Mouse (Mus musculus): ENCODE measurements around the gene Kif11. TPM values are rescaled to one million over a fixed set of nuclear protein-coding genes. Genes with fewer than 3 reads are reported as not detected.

Kif11 gene
- polyA plus RNA-seq (2014; fragmentation: Illumina TruSeq; extraction: RNeasy Lipid Tissue Mini Kit (QIAGEN cat#74804); ENCODE audit: low read depth, low replicate concordance), result 1.3 TPM

DNA sequence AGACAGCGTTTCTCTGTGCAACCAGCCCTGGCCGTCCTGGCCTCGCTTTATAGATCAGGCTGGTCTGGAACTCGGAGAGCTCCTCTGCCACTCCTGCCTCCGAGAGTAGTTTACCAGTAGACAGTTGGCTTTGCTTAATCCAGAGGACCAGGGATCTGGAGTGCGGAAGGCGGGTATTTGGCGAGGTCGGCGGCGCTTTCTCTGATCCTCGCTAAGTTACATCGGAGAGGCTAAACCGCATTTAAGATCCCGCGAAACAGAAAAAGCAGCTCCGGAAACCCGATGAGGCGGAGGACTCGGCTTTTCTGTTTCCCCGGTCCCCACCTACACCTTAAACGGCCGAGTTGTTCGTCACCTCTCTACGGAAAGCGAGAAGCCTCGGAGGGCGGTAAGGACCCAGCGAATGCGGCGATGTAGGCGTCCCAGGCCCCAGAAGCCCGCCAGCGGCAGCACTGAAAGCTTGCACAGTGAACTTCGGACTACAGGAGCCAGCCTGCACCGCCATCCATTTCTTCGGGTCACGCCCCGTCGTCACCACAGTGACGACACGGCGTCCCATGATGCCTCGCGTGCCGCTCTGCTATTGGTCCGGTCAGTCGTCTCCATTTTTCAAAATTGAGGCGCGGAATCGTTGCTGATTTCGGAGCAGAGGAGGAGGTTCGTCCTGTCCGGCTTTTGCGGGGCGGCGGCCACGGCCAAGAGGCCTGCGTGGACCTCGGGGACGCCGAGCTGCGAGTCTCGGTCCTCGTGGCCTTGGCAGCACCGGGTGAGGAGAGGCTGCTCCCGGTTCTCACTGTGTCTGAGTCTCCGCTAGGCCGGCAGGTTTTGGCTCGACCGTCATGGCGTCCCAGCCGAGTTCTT lies at the start of gene Kif11:
Kif11 (plus strand) TSS at position 649 of the 861 bp plus-strand sequence.

DNA sequence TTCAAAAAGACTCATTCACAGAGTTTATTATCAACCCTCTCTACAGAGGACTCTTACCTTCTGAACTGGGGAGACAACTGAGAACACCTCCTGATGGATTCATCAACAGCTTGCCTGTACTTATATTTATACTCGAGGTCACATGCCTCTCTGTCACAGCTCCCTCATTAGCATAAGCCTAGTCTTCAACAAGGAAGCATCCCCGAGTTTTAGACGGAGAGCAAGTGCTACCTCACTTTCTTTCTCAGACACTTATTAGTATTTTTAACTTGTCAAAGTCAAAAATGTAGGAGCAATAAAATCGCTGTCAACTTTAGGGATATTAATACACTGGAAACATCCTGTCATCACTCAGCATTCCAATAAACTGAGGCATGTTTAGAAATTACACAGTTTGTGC lies 38.5 kb upstream of the Kif11 start, which contains the start of gene Ide:
Ide (minus strand) TSS at position 101 of the 400 bp plus-strand sequence.

DNA sequence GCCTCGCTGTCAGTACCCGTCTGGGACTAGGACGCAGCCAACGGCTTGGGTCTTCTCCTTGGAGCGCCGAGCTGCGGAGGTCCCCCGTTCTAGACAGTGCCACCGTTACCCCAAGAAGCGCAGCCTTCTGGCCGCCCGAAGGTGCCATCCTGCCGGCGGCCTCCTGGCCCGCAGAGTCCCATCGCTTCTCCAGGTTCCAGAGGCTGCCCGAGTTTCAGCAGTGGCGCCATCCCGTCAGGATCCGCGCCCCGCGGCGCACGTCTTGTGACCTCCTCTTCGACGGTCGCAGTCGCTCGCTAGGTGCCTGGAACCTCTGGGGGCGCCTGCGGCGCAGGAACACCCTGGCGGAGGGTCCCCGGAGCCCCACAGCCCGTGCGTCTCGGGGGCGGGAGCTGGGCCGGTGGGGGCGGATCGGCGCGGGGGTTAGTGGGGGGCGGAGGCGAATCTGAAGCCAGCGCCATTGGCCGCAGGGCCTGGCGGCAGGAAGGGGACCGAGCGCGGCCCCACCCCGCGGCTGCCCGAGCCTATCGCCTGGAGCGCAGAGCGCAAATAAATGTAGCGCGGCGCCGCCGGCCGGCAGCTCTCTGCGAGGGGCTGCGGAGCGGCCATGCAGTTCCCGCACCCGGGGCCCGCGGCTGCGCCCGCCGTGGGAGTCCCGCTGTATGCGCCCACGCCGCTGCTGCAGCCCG lies 58.2 kb downstream of the Kif11 start, which contains the start of gene Hhex:
Hhex (plus strand) TSS at position 548 of the 689 bp plus-strand sequence.

Other genes starting within 250 kb of the Kif11 start
- gene March5, start 168.9 kb upstream of the Kif11 start, polyA plus RNA-seq (2014; fragmentation: Illumina TruSeq; extraction: RNeasy Lipid Tissue Mini Kit (QIAGEN cat#74804); ENCODE audit: low read depth, low replicate concordance), result 189 TPM
- gene Cpeb3, start 167.8 kb upstream of the Kif11 start, polyA plus RNA-seq (2014; fragmentation: Illumina TruSeq; extraction: RNeasy Lipid Tissue Mini Kit (QIAGEN cat#74804); ENCODE audit: low read depth, low replicate concordance), result 19.0 TPM
- 79.6 TPM for gene Ide, start 38.6 kb upstream of the Kif11 start, polyA plus RNA-seq (2014; fragmentation: Illumina TruSeq; extraction: RNeasy Lipid Tissue Mini Kit (QIAGEN cat#74804); ENCODE audit: low read depth, low replicate concordance)
- 6.3 TPM for gene Hhex, start 58.4 kb downstream of the Kif11 start, polyA plus RNA-seq (2014; fragmentation: Illumina TruSeq; extraction: RNeasy Lipid Tissue Mini Kit (QIAGEN cat#74804); ENCODE audit: low read depth, low replicate concordance)
- gene Exoc6, start 174.0 kb downstream of the Kif11 start, polyA plus RNA-seq (2014; fragmentation: Illumina TruSeq; extraction: RNeasy Lipid Tissue Mini Kit (QIAGEN cat#74804); ENCODE audit: low read depth, low replicate concordance), result 139 TPM